29 mouse cellular contexts compared by ENCODE assay signal in the genomic region with DNA sequence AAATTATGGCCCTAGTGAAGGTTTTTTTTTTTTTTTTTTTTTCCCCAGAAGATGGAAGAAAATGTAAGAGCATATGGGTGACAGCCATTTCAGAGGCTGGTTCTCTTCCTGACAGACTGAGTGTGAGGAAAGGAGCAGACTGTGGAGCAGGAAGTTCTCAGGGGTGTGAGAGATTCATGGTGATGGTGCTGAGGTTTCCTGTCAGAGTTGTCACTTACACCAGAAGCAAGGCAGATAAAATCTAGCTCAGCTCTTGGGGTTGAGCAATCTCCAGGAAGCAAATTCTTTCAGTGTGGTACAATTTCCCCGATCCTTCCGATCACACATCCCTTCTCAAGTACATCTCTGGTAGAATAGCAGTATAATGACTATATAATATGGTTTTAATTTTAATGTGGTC. TPM values are rescaled to one million over a fixed set of nuclear protein-coding genes. Genes with fewer than 3 reads are reported as not detected.
DNase-seq lines count a peak whose midpoint lies in the region; ATAC-seq and TF ChIP-seq lines count a peak whose summit lies in the region.
"Had no signal": no experiment of that assay in that cellular context is flagged by ENCODE, and none has a peak within 500 bp of the region (broad histone marks: within the 10 kb centered on the region; RNA-seq: fewer than 3 reads in every experiment).

No protein-coding gene starts in this region.

- ATAC-seq in inflammation-experienced regulatory T-cells, adult 6 months, result peak; percentile 85
- ATAC-seq: forebrain, embryonic 15.5 days; hindbrain, embryonic 16.5 days; liver, embryonic 12.5 days; midbrain, embryonic 15.5 days had no signal

- TF ChIP-seq CTCF in layer of hippocampus, adult 2 months (conservative IDR thresholded peaks at IDR 0.05), result no peak

- intact Hi-C loops in heart, postnatal 10 days (cut with DNase I), result no loop called here

- no peak for DNase-seq in layer of hippocampus, adult 2 months (ENCODE audit: low spot score in 2 of 2)
- no peak for DNase-seq in layer of hippocampus, postnatal 14 days (ENCODE audit: low spot score in 2 of 2)
- DNase-seq in 416B (ENCODE audit: low read depth), result peak; percentile 80
- DNase-seq in T-cell, adult 2 months (ENCODE audit: low spot score), result peak; percentile 68
- DNase-seq in gastrocnemius, postnatal 10 days, result no peak
- DNase-seq in heart, postnatal 10 days, result no peak
- no peak for DNase-seq in gastrocnemius, adult 18-20 months (ENCODE audit: low spot score)
- DNase-seq: adrenal gland, adult 2 months; B cell, adult 2 months; cerebellum, adult 2 months; gastrocnemius, postnatal 25 days; kidney, adult 18-20 months; kidney, postnatal 14 days; layer of hippocampus, postnatal 36 days; left cerebral cortex, postnatal 4 days had no signal

- no peak overlapping the region for H3K4me3 ChIP-seq in layer of hippocampus, adult 2 months
- H3K4me3 ChIP-seq: erythroblast, embryonic 14.5 days; forebrain, embryonic 15.5 days; liver, embryonic 12.5 days; lung, embryonic 15.5 days; megakaryocyte, embryonic 14.5 days; midbrain, embryonic 15.5 days had no signal

- peak overlapping the region; percentile 28; the same call in 1 of the 2 replicates for H3K27ac ChIP-seq in layer of hippocampus, adult 2 months
- H3K27ac ChIP-seq: forebrain, embryonic 15.5 days; liver, embryonic 12.5 days; lung, embryonic 15.5 days; midbrain, embryonic 15.5 days had no signal

RNA-seq across cellular contexts. Expression of gene Olfr1423, which starts 14.5 kb away (rescaled TPM):
- total RNA-seq in layer of hippocampus, adult 2 months (2021), result not detected
- total RNA-seq in layer of hippocampus, postnatal 14 days (2021), result not detected
- polyA plus RNA-seq in inflammation-experienced regulatory T-cells, adult 6 months (2017; shearing (Covaris generic)), result under 1 TPM in 1 of 3 experiments, not detected in 2; 0.16 TPM
- not detected for total RNA-seq in gastrocnemius, postnatal 10 days (2021)
- total RNA-seq in heart, postnatal 10 days (2021), result not detected
- not detected for total RNA-seq in gastrocnemius, adult 18-20 months (2021)
- total RNA-seq: adrenal gland, adult 2 months; gastrocnemius, postnatal 25 days; heart, postnatal 25 days; layer of hippocampus, postnatal 36 days; left cerebral cortex, postnatal 4 days had no signal
- polyA plus RNA-seq: adrenal gland, adult 2 months; cerebellum, adult 2 months; embryonic facial prominence, embryonic 11.5 days; erythroblast, embryonic 14.5 days; forebrain, embryonic 15.5 days; heart, embryonic 11.5 days; hindbrain, embryonic 16.5 days; liver, embryonic 12.5 days; lung, embryonic 15.5 days; midbrain, embryonic 15.5 days; small intestine, adult 2 months; stomach, embryonic 14.5 days had no signal

RNA-seq across cellular contexts. Expression of gene Olfr1424, which starts 35.9 kb away (rescaled TPM):
- total RNA-seq in layer of hippocampus, adult 2 months (2021), result not detected
- total RNA-seq in layer of hippocampus, postnatal 14 days (2021), result not detected
- not detected for polyA plus RNA-seq in inflammation-experienced regulatory T-cells, adult 6 months (2017; shearing (Covaris generic))
- not detected for total RNA-seq in gastrocnemius, postnatal 10 days (2021)
- total RNA-seq in heart, postnatal 10 days (2021), result not detected
- not detected for total RNA-seq in gastrocnemius, adult 18-20 months (2021)
- total RNA-seq: adrenal gland, adult 2 months; ES-E14; gastrocnemius, postnatal 25 days; heart, postnatal 25 days; layer of hippocampus, postnatal 36 days; left cerebral cortex, postnatal 4 days had no signal
- polyA plus RNA-seq: adrenal gland, adult 2 months; cerebellum, adult 2 months; embryonic facial prominence, embryonic 11.5 days; erythroblast, embryonic 14.5 days; forebrain, embryonic 15.5 days; heart, embryonic 11.5 days; hindbrain, embryonic 16.5 days; liver, embryonic 12.5 days; lung, embryonic 15.5 days; midbrain, embryonic 15.5 days; small intestine, adult 2 months; stomach, embryonic 14.5 days had no signal

RNA-seq across cellular contexts. Expression of gene Olfr1425, which starts 50.9 kb away (rescaled TPM):
- total RNA-seq in layer of hippocampus, adult 2 months (2021), result not detected
- total RNA-seq in layer of hippocampus, postnatal 14 days (2021), result not detected
- not detected for polyA plus RNA-seq in inflammation-experienced regulatory T-cells, adult 6 months (2017; shearing (Covaris generic))
- not detected for total RNA-seq in gastrocnemius, postnatal 10 days (2021)
- total RNA-seq in heart, postnatal 10 days (2021), result not detected
- total RNA-seq in gastrocnemius, adult 18-20 months (2021), result not detected
- total RNA-seq: adrenal gland, adult 2 months; ES-E14; gastrocnemius, postnatal 25 days; heart, postnatal 25 days; layer of hippocampus, postnatal 36 days; left cerebral cortex, postnatal 4 days had no signal
- polyA plus RNA-seq: adrenal gland, adult 2 months; cerebellum, adult 2 months; embryonic facial prominence, embryonic 11.5 days; erythroblast, embryonic 14.5 days; forebrain, embryonic 15.5 days; heart, embryonic 11.5 days; hindbrain, embryonic 16.5 days; liver, embryonic 12.5 days; lung, embryonic 15.5 days; midbrain, embryonic 15.5 days; small intestine, adult 2 months; stomach, embryonic 14.5 days had no signal

Comparison
In these comparisons a context has a peak if more than half of its experiments do, and no peak if none do; other contexts are left out.
1. DNase-seq: peak in 416B (single experiment) and T-cell, adult 2 months (single experiment); none in layer of hippocampus, adult 2 months (0 of 2), layer of hippocampus, postnatal 14 days (0 of 2), gastrocnemius, postnatal 10 days (single experiment), heart, postnatal 10 days (0 of 2) and gastrocnemius, adult 18-20 months (single experiment).